Mouse (Mus musculus): ENCODE data around the gene Pld6. TPM values are rescaled to one million over a fixed set of nuclear protein-coding genes. Genes with fewer than 3 reads are reported as not detected.
A peak's percentile ranks its signal among the peaks of the same experiment; 100 is the strongest.

The Pld6 gene
- polyA plus RNA-seq, 1 experiment: not detected

DNA sequence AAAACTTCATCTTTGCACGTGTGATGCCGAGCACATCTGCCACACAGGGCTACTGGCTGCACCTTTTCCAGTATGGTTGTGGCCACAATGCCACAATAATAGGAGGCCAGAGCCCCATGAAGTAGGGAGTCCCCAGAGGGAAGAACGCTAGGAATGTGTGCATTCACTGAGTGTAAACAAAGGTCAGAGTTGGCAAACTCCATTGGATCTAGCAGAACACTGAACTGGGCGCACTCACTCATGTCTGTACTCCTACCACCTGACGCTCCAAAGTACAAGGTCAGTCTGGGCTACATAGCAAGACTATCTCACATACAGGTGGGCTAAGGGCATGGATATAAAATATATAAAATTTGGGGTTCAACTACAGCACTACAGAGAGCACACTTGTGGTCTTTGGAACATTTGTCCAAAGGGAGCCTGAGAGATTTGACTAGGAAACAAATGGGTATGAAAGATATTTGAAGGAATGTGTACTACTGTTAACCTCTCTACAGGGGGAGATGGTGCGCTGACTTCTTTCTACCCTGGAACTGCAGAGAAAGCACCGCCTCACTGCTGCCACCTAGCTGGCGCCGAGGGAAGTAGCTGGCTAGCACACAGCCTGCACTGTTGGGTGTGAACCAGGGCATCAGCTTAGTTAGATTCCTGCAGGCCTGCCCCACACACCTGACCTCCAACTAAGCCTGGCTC is 9.1 kb downstream of the Pld6 start:
- Histone ChIP-seq H3K4me1 (ENCODE audit: control insufficient read depth, insufficient read depth, low read length) (no peaks in the 10 kb centered on the region), H3K4me3 (ENCODE audit: insufficient read depth, low read depth, low read length) (no peak overlapping the region), H3K27ac (ENCODE audit: insufficient read depth, low read depth, low read length) (no peak overlapping the region)
- 58% methylated on average over 9 of the region's 9 CpGs for WGBS
- peak; percentile 84 for TF ChIP-seq CTCF (IDR thresholded peaks at IDR 0.05; ENCODE audit: insufficient read depth, low read depth, low read length)
- no peak for TF ChIP-seq POLR2A (IDR thresholded peaks at IDR 0.05; ENCODE audit: insufficient read depth, low read depth, low read length)

DNA sequence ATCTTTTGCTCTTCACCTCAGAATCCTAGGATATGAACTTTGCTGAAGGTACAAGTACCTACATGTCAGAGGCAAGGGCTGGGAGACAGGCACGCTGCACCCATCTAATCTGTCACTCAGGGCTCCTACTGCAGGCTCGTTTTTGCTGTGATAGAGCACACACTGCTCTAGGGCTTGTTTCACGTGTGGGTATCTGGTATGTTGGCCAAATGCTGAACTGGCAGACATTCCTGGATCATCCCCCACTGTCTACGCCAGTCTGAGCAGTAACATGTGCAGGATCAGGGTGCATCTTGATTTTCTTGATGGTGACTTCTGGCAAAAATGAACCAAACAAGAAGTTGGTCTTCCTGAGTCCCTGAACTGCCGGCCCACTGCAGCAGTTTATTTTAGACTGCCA is 10.2 kb downstream of the Pld6 start:
- TF ChIP-seq CTCF (IDR thresholded peaks at IDR 0.05; ENCODE audit: insufficient read depth, low read depth, low read length) (no peak), POLR2A (IDR thresholded peaks at IDR 0.05; ENCODE audit: insufficient read depth, low read depth, low read length) (no peak)
- 88% methylated on average over 5 of the region's 5 CpGs for WGBS

DNA sequence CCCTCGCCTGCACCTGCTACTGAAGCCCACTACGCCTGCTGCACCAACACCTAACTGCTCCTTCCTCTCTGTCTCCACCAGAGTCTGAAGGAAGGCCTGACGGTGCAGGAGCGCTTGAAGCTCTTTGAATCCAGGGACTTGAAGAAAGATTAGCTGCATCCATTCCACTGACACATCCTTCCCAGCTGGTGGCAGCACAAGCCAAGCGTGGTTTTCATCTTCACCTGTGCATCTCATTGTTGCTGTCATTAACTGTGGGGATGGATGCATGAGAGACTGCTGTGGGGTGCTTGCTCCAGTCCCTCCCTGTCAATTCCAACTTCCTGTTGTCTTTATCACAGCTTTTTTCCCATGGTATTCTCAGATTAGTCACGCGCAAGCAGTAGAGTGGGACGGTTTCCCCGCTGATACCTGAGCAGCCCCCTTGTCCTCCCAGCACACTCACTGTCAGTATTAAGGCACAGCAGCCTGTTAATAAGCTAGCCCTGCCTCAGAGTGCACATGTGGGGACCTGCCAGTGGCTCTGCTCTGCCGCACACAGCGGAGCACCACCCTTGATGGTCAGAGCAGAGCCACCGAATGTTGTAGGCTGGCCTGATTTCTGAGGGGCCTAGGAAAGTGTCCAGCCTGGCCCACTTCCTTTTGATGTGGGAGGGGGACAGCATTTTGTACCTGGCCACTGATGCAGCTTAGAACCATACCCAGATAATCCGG is 11.9 kb downstream of the Pld6 start:
- H3K4me3 ChIP-seq (ENCODE audit: insufficient read depth, low read depth, low read length): no peak overlapping the region
- H3K27ac ChIP-seq (ENCODE audit: insufficient read depth, low read depth, low read length): no peak overlapping the region
- no peaks in the 10 kb centered on the region for H3K4me1 ChIP-seq (ENCODE audit: control insufficient read depth, insufficient read depth, low read length)
- WGBS: 84% methylated on average over 13 of the region's 13 CpGs
- TF ChIP-seq CTCF (IDR thresholded peaks at IDR 0.05; ENCODE audit: insufficient read depth, low read depth, low read length) (no peak), POLR2A (IDR thresholded peaks at IDR 0.05; ENCODE audit: insufficient read depth, low read depth, low read length) (no peak)

More for the DNA sequence above, 10.2 kb downstream of the Pld6 start:
- Histone ChIP-seq H3K4me1 (ENCODE audit: control insufficient read depth, insufficient read depth, low read length) (no peaks in the 10 kb centered on the region), H3K27ac (ENCODE audit: insufficient read depth, low read depth, low read length) (no peak overlapping the region), H3K4me3 (ENCODE audit: insufficient read depth, low read depth, low read length) (no peak overlapping the region)

DNA sequence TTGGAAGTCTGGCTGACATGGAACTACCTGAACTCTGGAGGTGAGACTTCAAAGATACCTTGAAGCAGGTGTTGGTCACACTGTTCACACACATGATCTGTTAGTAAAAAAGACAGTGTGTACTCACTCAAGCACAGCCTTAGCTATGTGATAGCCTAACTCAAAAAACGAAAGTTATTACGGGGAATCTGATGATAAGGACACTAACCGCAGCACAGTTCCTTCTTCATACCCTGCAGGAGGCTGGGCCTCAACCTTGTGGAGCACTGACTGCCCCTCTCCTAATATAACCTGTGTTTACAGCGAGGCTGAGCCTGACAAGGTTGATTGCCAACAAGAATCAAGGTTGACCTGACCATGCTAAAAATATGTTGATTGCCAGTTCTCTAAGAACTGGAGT is 12.9 kb downstream of the Pld6 start:
- H3K4me1 ChIP-seq (ENCODE audit: control insufficient read depth, insufficient read depth, low read length): no peaks in the 10 kb centered on the region
- 90% methylated on average over 4 of the region's 4 CpGs for WGBS
- no peak overlapping the region for H3K27ac ChIP-seq (ENCODE audit: insufficient read depth, low read depth, low read length)
- no peak for TF ChIP-seq POLR2A (IDR thresholded peaks at IDR 0.05; ENCODE audit: insufficient read depth, low read depth, low read length)
- TF ChIP-seq CTCF (IDR thresholded peaks at IDR 0.05; ENCODE audit: insufficient read depth, low read depth, low read length): no peak
- H3K4me3 ChIP-seq (ENCODE audit: insufficient read depth, low read depth, low read length): no peak overlapping the region

DNA sequence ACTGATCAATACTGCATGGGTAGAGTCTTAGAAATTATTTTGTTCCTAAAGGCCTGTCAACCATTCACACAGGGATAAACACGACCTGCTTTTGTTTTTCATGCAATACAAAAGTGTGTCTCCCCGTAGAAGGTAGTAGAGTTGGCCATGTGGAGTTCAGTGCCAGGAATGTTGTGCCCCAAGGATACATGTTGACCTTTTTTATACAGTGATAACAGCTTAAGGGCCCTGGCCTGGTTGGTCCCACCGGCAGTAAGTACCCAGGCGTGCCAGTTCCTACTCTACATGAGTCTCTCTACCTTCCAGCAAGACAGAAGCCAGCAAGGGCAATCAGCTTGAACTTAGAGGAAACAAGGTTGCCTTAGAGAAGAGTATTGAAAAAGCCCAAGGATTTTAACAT is 14.5 kb downstream of the Pld6 start:
- TF ChIP-seq POLR2A (IDR thresholded peaks at IDR 0.05; ENCODE audit: insufficient read depth, low read depth, low read length) (no peak), CTCF (IDR thresholded peaks at IDR 0.05; ENCODE audit: insufficient read depth, low read depth, low read length) (no peak)
- H3K4me3 ChIP-seq (ENCODE audit: insufficient read depth, low read depth, low read length): no peak overlapping the region
- WGBS: 81% methylated on average over 4 of the region's 4 CpGs

DNA sequence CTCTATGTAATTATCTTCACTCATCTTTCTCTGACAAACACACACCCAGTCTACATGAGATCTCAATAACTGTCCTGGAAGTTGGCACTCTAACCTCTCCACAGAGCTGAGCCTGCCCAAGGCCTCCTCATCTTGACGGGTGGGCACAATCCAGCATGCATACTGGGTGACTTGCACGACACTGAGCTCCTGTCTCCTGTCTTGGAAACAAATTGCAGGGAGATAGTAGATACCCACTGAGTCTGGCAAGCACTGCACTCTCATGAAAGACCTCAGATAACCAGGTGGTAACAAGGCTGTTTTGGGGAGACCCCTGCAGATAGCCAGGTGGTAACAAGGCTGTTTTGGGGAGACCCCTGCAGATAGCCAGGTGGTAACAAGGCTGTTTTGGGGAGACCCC is 15.2 kb downstream of the Pld6 start:
- H3K4me1 ChIP-seq (ENCODE audit: control insufficient read depth, insufficient read depth, low read length): no peaks in the 10 kb centered on the region
- no peak overlapping the region for H3K27ac ChIP-seq (ENCODE audit: insufficient read depth, low read depth, low read length)
- no peak for TF ChIP-seq POLR2A (IDR thresholded peaks at IDR 0.05; ENCODE audit: insufficient read depth, low read depth, low read length)
- H3K4me3 ChIP-seq (ENCODE audit: insufficient read depth, low read depth, low read length): no peak overlapping the region
- 76% methylated on average over 2 of the region's 2 CpGs for WGBS

More for the DNA sequence above, 14.5 kb downstream of the Pld6 start:
- Histone ChIP-seq H3K27ac (ENCODE audit: insufficient read depth, low read depth, low read length) (no peak overlapping the region), H3K4me1 (ENCODE audit: control insufficient read depth, insufficient read depth, low read length) (no peaks in the 10 kb centered on the region)

DNA sequence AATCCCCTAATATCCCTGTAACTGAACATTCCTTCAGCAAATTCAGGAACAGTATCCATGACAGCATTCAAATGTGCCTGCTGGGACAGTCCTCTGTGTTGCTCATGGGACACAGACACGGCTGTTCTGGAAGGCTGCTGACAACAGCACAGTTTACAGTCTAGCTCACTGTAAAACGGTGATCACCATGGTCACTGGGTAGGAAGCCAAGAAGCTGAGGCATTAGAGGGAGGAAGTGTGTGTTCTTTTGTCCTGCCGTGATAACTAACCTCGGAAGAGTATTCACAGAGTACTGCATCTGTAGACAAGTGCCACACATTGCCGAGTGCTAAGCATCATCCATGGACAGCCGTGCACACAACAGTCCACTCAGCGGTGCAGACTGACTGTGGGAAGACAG is 16.7 kb downstream of the Pld6 start:
- TF ChIP-seq POLR2A (IDR thresholded peaks at IDR 0.05; ENCODE audit: insufficient read depth, low read depth, low read length) (no peak), CTCF (IDR thresholded peaks at IDR 0.05; ENCODE audit: insufficient read depth, low read depth, low read length) (no peak)
- WGBS: 56% methylated on average over 7 of the region's 7 CpGs
- Histone ChIP-seq H3K27ac (ENCODE audit: insufficient read depth, low read depth, low read length) (no peak overlapping the region), H3K4me1 (ENCODE audit: control insufficient read depth, insufficient read depth, low read length) (no peaks in the 10 kb centered on the region), H3K4me3 (ENCODE audit: insufficient read depth, low read depth, low read length) (no peak overlapping the region)

DNA sequence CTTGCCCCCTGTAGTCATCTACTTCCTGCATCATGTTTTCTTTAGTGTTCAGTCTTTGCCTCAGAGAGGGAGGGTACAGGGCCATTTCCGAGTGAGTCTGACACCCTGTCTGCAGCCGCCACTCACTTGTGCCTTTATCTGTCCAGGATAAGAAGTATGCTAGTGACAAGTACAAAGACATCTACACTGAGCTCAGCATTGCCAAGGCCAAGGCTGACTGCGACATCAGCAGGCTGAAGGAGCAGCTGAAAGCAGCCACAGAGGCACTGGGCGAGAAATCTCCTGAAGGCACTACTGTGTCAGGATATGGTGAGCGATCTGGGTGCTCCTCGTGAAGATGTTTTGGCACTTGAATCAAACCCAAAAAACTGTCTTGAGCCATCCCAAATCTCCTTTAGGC is 17.7 kb downstream of the Pld6 start:
- H3K27ac ChIP-seq (ENCODE audit: insufficient read depth, low read depth, low read length): no peak overlapping the region
- TF ChIP-seq CTCF (IDR thresholded peaks at IDR 0.05; ENCODE audit: insufficient read depth, low read depth, low read length): no peak
- no peak for TF ChIP-seq POLR2A (IDR thresholded peaks at IDR 0.05; ENCODE audit: insufficient read depth, low read depth, low read length)
- no peaks in the 10 kb centered on the region for H3K4me1 ChIP-seq (ENCODE audit: control insufficient read depth, insufficient read depth, low read length)
- WGBS: 71% methylated on average over 6 of the region's 6 CpGs
- no peak overlapping the region for H3K4me3 ChIP-seq (ENCODE audit: insufficient read depth, low read depth, low read length)

DNA sequence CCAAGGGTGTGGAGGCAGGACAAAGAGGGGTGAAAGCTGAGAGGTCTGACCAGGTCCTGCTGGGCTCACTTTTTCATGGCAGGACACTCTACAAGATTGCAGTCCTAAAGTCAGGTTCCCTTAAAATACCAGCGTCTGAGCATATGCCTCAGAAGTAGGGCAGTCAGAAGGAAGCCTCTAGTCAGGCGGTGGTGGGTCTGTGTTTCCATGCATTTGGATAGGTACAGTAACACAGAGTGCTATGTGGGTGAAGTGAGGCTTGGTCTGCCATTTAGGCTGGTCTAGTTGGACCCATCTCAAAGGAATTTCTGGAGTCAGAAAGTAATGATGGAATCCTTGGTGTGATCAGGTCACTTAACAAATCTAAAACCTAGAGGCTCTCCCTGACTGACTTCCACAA is 18.1 kb downstream of the Pld6 start:
- no peak overlapping the region for H3K27ac ChIP-seq (ENCODE audit: insufficient read depth, low read depth, low read length)
- 90% methylated on average over 2 of the region's 2 CpGs for WGBS

More for the DNA sequence above, 18.1 kb downstream of the Pld6 start:
- no peak overlapping the region for H3K4me3 ChIP-seq (ENCODE audit: insufficient read depth, low read depth, low read length)
- no peaks in the 10 kb centered on the region for H3K4me1 ChIP-seq (ENCODE audit: control insufficient read depth, insufficient read depth, low read length)
- TF ChIP-seq CTCF (IDR thresholded peaks at IDR 0.05; ENCODE audit: insufficient read depth, low read depth, low read length) (no peak), POLR2A (IDR thresholded peaks at IDR 0.05; ENCODE audit: insufficient read depth, low read depth, low read length) (no peak)

Data from olfactory bulb, adult 2 months (tissue).